Mouse (Mus musculus) retina, embryonic 14.5 days (tissue): ENCODE results near the gene Def8.
A peak's percentile ranks its signal among the peaks of the same experiment; 100 is the strongest.

Experiments
- DNase-seq: peaks from one replicate; pipeline ENCODE4 v3.0.0-alpha.2; 2015; ENCODE audit warnings: low spot score

Def8 gene

GRCm38 (mm10) chr8:123423441-123423840 is at the start of gene Def8:
Def8 (plus strand) TSS chr8:123423527.
- DNase-seq: no peak

DNA sequence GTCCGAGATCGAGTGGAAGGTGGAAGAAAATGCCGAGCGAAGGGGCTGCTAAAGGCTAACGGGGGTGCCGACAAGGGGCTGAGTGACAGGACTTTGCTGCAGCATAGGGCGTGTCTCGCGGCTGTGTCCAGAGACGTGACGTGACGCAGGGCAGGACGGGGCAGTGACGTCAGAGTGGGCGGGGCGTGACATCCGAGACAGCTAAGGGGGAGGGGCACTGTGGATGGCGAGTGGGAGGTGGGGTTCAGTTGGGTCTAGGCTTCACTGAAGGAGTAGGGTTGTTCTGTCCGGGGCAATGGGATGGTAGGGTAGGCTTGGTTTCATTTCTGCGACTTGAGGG is 49.1 kb upstream of the Def8 start:
- peak; percentile 95 for DNase-seq

DNA sequence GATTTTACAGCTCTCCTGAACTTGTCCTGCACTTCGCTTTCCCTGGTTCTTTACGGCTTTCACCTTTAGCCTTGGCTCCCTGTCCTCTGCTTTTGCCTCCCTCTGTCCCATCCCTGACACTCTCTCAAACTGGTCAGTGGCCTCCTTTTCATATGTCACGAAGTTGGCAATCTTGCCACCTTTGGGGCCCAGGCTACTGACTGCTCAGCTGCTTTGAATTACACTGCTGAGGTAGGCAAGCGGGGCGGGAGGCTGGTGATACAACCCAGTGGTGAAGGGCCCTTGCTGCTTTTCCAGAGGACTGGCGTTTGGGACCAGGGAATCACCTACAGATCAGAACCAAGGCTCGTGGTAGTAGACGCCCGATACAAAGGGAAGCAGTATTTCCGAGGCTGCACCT is 47.6 kb upstream of the Def8 start:
- no peak for DNase-seq

DNA sequence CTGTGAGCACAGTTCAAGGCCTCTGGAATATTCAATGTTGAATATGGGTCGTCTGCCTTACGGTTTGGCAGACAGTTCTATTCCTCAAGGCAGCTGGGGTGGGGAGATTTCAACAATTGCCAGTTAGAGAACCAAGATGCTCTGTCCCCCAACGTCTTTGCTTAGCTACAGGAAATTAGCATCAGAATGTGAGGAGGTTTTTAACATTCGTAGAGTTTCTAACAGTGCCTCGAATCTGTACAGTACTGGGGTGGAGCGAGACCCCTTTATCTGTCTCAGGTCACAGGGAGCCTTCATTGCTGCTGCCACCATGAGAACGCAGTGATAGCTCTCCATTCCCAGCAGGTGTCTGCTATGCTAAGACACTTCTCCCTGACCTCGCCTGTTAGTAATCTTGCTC is 47.2 kb upstream of the Def8 start:
- DNase-seq: no peak

DNA sequence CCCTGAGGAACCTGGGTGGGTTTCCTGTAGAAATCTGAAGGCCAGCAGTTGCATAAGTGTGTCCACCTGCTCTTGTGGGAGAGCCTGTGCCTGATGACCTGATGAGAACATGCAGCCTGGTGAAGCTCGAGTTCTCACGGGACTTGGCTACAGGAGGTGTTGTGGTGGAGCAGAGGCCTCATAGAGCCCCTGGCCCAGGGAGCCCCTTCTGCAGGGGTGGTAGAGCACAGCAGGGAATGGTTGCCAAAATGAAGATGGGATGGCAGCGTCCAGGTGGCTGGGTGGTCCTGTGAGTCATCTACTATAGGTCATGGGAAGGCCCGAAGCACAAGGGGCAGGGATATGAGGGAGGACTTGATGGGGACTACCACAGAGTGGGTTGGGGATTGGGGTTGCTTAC is 41.6 kb upstream of the Def8 start:
- no peak for DNase-seq

DNA sequence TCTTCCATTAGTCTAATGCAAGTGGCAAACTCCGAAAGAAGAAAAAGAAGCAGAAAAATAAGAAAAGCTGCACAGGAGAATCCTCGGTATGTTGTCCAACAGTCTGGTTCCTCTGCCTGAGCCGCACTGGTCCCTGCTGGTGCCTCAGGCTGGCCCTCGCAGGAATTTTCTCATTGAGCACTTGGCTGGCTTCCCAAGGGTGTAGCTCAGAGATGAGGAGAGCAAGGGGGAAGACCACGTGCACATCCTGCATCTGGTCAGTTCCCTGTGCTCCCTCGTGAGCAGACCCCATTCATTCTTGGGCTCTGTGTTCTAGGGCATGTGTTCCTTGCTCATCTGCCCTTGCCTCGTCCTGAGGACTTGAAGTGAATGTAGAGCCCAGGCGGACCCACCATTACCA is 40.8 kb upstream of the Def8 start:
- DNase-seq: no peak

DNA sequence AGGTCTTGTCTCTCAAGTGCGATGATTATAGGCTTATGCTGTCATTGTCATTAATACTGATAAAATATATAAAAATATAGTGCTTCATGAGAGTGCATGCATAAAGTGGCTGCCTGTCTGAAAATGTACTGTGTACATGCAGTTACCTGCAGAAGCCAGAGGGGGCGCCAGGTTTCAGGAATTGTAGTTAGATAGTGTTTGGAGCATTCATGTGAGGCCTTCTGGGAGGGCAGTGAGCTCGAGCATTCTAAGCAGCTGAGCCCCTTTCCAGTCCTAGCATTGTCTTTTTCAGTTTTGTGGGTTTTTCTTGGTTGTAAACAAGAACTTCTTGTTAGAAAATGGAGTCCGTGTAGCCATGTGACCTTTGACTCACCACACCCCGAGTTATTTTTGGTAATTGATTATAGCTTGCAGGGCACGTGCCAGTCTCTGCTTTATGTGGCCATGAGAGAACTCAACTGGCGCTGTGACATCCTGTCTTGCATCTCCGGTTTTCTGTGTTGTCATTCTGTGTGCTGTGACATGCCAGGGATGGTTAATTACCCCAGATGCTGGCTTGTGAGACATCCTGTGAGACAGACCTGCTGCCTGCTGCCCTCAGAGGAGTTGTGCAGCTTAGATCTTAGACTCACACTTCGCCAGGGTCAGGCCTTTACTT is 38.3 kb upstream of the Def8 start:
- peak; percentile 65 for DNase-seq

- no peak for DNase-seq
Observed at GRCm38 (mm10) chr8:123387041-123387440, 36.3 kb upstream of the Def8 start.

GRCm38 (mm10) chr8:123387801-123388200 is 35.5 kb upstream of the Def8 start:
- DNase-seq: no peak

GRCm38 (mm10) chr8:123389026-123389425 is 34.3 kb upstream of the Def8 start:
- no peak for DNase-seq

GRCm38 (mm10) chr8:123398308-123398707 is 25.0 kb upstream of the Def8 start:
- DNase-seq: no peak

GRCm38 (mm10) chr8:123401936-123402335 is 21.4 kb upstream of the Def8 start:
- no peak for DNase-seq

GRCm38 (mm10) chr8:123402730-123403326 is 20.5 kb upstream of the Def8 start:
- no peak for DNase-seq

GRCm38 (mm10) chr8:123404521-123404920 is 18.8 kb upstream of the Def8 start:
- no peak for DNase-seq

DNA sequence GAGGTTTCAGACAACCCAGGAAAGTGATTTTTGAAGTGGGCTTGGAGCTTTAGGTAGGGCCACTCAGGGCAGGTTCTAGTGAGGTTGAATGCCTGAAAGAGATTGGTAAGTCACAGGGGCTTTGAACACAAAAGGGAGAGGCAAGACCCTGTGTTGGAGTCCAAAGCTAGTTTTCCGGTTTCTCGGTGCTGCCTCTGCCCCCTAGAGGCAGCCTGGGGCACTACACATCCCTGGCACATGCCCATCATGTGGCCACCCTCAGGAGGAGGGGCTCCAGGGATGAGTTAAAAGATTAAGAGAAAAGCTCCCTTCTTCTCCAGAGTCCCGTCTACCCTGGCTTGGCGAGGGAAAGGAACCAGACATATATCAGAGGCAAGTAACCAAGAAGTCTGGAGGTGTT is 16.5 kb upstream of the Def8 start, which contains the start of gene Mc1r:
Gene Mc1r, plus strand, starts transcription at position 322 of the 400 bp plus-strand sequence.
- peak; percentile 82 for DNase-seq

DNA sequence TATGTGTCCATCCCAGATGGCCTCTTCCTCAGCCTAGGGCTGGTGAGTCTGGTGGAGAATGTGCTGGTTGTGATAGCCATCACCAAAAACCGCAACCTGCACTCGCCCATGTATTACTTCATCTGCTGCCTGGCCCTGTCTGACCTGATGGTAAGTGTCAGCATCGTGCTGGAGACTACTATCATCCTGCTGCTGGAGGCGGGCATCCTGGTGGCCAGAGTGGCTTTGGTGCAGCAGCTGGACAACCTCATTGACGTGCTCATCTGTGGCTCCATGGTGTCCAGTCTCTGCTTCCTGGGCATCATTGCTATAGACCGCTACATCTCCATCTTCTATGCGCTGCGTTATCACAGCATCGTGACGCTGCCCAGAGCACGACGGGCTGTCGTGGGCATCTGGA is 15.7 kb upstream of the Def8 start:
- no peak for DNase-seq

DNA sequence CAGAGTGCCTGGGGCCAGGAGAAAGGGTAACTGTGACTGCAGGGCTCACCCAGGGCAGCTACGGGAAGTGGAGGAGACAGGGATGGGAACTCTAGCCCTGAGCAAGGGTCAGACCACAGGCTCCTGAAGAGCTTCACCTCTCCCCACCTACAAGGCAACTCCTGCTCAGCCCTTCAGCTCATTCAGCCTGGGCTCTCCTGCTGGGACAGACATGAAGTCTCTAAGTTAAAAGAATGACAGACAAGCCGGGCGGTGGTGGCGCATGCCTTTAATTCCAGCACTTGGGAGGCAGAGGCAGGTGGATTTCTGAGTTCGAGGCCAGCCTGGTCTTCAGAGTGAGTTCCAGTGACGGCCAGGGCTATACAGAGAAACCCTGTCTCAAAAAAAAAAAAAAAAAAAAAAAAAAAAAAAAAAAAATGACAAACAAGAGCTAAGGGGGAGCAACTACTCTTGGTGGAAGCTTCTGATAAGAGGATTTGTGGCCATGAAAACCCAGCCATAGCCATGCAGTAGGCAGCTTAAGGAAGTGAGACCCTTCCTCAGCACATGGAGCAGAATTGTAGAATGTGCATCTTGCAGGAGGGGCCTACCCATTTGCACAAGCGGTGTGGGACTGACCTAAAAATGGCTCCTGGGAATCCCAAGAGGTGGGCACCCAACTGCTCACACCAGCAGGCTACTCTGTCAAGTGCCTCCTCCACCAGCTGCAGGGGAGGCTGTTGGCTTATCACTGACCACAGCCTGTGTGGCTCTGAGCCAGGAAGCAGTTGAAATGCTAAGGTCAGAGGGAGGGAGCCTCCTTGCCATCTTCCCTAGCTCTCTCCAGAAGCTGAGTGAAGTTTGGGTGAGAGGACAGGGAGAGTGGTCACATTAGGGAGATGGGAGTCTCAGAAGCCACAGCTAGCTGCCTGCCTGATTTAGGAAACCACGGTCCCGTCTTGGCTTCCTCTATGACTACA is 14.5 kb upstream of the Def8 start:
- DNase-seq: no peak

DNA sequence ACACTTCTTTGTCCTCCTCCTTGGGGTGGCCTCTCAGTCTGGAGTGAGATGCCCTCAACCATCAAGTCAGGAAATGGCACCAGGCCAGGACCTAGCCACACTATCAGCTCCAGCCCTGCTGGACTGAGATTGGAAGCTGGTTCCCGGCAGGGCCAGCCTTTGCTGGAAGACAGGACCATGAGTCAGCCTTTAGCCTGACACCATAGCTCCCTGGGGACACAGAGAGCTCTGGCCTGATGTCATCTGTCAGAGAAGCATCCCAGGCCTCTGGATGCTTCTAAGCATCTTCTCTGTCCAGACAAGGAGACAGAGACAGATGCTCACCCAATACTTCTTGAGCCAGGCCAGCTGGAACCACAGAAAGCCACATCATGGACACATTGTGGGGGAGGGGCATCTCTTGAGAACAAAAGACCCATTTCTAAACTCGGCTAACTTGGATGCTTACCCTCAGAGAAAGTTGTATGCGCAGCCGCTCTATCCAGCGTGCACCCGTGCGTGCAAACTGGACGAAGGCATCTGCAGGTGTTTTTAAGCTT is 13.2 kb upstream of the Def8 start:
- peak; percentile 78 for DNase-seq

DNA sequence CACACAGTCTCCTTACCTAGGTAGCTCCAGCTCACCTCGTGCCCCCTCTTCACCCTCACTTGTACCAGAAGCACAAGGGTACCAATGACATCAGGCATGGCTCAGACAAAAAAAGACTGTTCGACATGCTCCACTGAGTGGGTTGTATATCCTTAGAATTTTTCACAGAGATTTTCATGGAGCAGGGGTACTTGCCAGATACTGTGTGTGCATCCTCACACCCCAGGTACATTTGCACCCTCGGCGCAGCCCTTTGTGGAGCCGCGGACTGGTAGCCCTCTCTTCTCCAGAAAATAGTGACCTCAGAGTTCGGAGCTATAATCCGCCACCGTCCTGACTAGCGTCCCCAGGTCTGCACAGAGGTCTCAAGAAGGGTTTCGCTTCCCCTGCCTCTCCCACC is 12.5 kb upstream of the Def8 start:
- no peak for DNase-seq

- peak; percentile 90 for DNase-seq
Observed at GRCm38 (mm10) chr8:123411246-123411645, 12.1 kb upstream of the Def8 start, which contains the start of gene Tubb3. Tubb3 (plus strand) TSS chr8:123411424.

DNA sequence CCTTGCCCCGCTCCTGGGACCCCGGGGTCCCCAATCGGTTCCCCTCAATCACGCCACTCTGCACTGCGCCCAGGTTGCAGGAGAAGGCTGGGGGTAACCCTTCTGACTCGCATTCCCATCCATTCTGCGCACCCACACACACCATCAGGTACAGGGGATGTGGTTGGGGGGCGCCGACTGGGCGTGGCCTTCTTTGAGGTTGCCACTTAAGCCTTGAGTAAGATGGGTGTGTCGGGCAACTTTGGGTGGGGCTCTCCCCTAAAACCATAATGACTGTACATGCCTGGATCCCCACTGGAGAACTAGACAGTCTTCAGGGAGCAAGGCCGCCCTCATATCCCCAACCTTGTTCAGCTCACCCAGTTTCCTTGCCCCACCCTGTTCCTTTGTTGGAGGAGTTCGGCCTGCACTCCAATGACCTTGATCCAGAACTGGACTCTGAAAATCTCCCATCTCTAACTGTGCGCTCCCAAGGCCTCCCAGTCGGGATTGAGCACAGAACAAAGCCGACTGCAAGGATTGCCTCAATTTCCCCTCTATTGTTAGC is 11.5 kb upstream of the Def8 start:
- DNase-seq: no peak

DNA sequence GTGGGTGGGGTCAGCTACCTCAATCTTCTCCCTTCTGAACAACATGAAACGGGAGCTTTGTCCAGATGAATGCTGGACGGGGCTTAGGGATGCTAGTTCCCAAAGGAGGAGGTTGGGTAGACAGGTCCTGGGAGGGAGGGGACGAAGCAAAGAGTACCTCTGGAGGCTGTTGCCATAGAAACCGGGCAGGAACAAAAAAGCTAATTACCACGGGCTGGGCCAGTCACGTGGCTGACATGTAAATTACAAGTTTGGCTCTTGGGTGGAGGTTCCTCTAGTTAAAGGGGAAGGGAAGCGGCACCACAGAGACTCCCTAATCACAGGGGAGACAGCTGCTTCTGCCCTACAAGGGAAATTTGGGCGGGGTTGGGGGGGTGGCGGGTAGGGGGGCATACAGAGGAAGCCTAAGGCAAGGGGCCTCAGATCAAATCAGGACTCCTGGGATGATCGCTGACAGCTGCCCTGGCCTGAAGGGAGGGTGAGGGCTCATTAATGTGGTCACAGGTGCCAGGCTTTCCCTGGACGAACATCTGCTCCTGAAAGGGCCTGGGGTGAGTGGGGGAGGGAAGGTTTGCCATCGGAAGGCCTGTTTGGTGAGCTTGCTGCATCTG is 10.7 kb upstream of the Def8 start:
- peak; percentile 82 for DNase-seq
